Comparison of ENCODE assay signal across 18 mouse cellular contexts in the genomic region with DNA sequence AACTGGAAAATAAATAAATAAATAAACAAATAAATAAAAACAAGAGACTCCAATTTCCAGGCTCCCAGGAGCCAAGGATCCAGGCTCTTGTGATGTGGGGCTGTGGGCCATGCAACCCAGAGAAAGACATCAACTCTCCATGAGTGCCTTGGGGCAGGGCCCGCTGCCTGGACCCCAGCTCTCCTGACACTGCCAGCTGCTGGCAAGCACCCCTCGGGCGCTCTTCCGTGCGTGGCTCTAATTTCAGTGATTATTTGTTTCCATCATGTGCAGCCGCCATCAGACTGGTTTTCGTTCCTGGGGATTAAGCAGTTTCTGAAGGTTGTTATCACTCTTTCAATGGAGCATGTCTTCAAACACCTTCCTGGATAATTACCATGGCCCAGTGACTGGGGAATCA.
DNase-seq lines count a peak whose midpoint lies in the region; ATAC-seq and TF ChIP-seq lines count a peak whose summit lies in the region.
"Had no signal": no experiment of that assay in that cellular context is flagged by ENCODE, and none has a peak within 500 bp of the region (broad histone marks: within the 10 kb centered on the region; RNA-seq: fewer than 3 reads in every experiment).

No protein-coding gene starts in this region.

- ATAC-seq in hindbrain, embryonic 13.5 days (ENCODE audit: low FRiP score), result 0 out of 2 replicates have a peak, but pooled peaks have one; percentile 47
- no peak for ATAC-seq in hindbrain, postnatal 0 days
- ATAC-seq in kidney, embryonic 16.5 days (ENCODE audit: low FRiP score, low TSS enrichment), result peak; percentile 40; the same call in 1 of the 2 replicates
- peak; percentile 57; the same call in 1 of the 2 replicates for ATAC-seq in midbrain, embryonic 14.5 days (ENCODE audit: low FRiP score, low TSS enrichment)
- no peak for ATAC-seq in midbrain, embryonic 11.5 days (ENCODE audit: low FRiP score)
- ATAC-seq: forebrain, embryonic 13.5 days; forebrain, postnatal 0 days had no signal

- TF ChIP-seq CTCF in hindbrain, postnatal 0 days (IDR thresholded peaks at IDR 0.05; ENCODE audit: low read depth), result no peak
- no peak for TF ChIP-seq CTCF in brain, embryonic 14.5 days (IDR thresholded peaks at IDR 0.05; ENCODE audit: borderline replicate concordance, extremely low read depth, insufficient read depth, insufficient read length)

- no peak for DNase-seq in hindbrain, postnatal 0 days (ENCODE audit: low spot score)
- no peak for DNase-seq in kidney, adult 8-10 months
- peak; percentile 55 for DNase-seq in midbrain, embryonic 14.5 days
- DNase-seq in midbrain, embryonic 11.5 days (ENCODE audit: low spot score, missing footprints), result no peak
- DNase-seq in brain, embryonic 14.5 days (ENCODE audit: low read depth), result peak; percentile 67
- no peak for DNase-seq in gastrocnemius, postnatal 10 days
- DNase-seq: adrenal gland, adult 2 months; adrenal gland, postnatal 25 days; cerebellum, adult 8-10 months; cerebellum, postnatal 25 days; forebrain, postnatal 0 days; gastrocnemius, postnatal 25 days had no signal

- no peaks in the 10 kb centered on the region for H3K36me3 ChIP-seq in hindbrain, embryonic 13.5 days
- H3K36me3 ChIP-seq in hindbrain, postnatal 0 days (ENCODE audit: insufficient read depth, low read length), result no peaks in the 10 kb centered on the region
- H3K36me3 ChIP-seq in kidney, embryonic 16.5 days (ENCODE audit: insufficient read depth, low read length), result no peaks in the 10 kb centered on the region
- no peaks in the 10 kb centered on the region for H3K36me3 ChIP-seq in midbrain, embryonic 14.5 days (ENCODE audit: control insufficient read depth, insufficient read depth, low read length)
- no peaks in the 10 kb centered on the region for H3K36me3 ChIP-seq in midbrain, embryonic 11.5 days (ENCODE audit: control insufficient read depth, insufficient read depth, low read length)
- H3K36me3 ChIP-seq: embryonic facial prominence, embryonic 13.5 days; heart, embryonic 12.5 days; hindbrain, embryonic 15.5 days had no signal

- no peaks in the 10 kb centered on the region for H3K27me3 ChIP-seq in hindbrain, embryonic 13.5 days
- no peaks in the 10 kb centered on the region for H3K27me3 ChIP-seq in hindbrain, postnatal 0 days (ENCODE audit: insufficient read depth, low read length)
- no peaks in the 10 kb centered on the region for H3K27me3 ChIP-seq in kidney, embryonic 16.5 days (ENCODE audit: insufficient read depth, low read length)
- no peaks in the 10 kb centered on the region for H3K27me3 ChIP-seq in midbrain, embryonic 14.5 days (ENCODE audit: control insufficient read depth, insufficient read depth, low read length)
- no peaks in the 10 kb centered on the region for H3K27me3 ChIP-seq in midbrain, embryonic 11.5 days (ENCODE audit: control insufficient read depth, insufficient read depth, low read length)
- H3K27me3 ChIP-seq: embryonic facial prominence, embryonic 13.5 days; forebrain, embryonic 13.5 days; heart, embryonic 12.5 days; hindbrain, embryonic 15.5 days had no signal

- no peak for TF ChIP-seq POLR2A in brain, embryonic 14.5 days (IDR thresholded peaks at IDR 0.05; ENCODE audit: borderline replicate concordance, extremely low read depth, insufficient read depth, insufficient read length, poor library complexity, severe bottlenecking)

- H3K9ac ChIP-seq in hindbrain, embryonic 13.5 days, result no peak overlapping the region
- no peak overlapping the region for H3K9ac ChIP-seq in hindbrain, postnatal 0 days (replicated peaks; ENCODE audit: low read length)
- no peak overlapping the region for H3K9ac ChIP-seq in kidney, embryonic 16.5 days (replicated peaks; ENCODE audit: low read length)
- no peak overlapping the region for H3K9ac ChIP-seq in midbrain, embryonic 14.5 days (replicated peaks; ENCODE audit: low read length)
- no peak overlapping the region for H3K9ac ChIP-seq in midbrain, embryonic 11.5 days (ENCODE audit: low read length)
- H3K9ac ChIP-seq: embryonic facial prominence, embryonic 13.5 days; forebrain, embryonic 13.5 days; forebrain, postnatal 0 days; heart, embryonic 12.5 days; hindbrain, embryonic 15.5 days had no signal

- H3K4me1 ChIP-seq in hindbrain, embryonic 13.5 days (replicated peaks), result peaks cover 18% of the 10 kb centered on the region
- H3K4me1 ChIP-seq in hindbrain, postnatal 0 days (ENCODE audit: insufficient read depth, low read length), result 0 out of 2 replicates have a peak, but pooled peaks cover 3% of the 10 kb centered on the region
- peaks cover 19% of the 10 kb centered on the region for H3K4me1 ChIP-seq in kidney, embryonic 16.5 days (ENCODE audit: insufficient read depth, low read length)
- peaks cover 24% of the 10 kb centered on the region for H3K4me1 ChIP-seq in midbrain, embryonic 14.5 days (ENCODE audit: control insufficient read depth, insufficient read depth, low read length)
- H3K4me1 ChIP-seq in midbrain, embryonic 11.5 days (ENCODE audit: control insufficient read depth, insufficient read depth, low read length), result peaks cover 8% of the 10 kb centered on the region

- H3K9me3 ChIP-seq in hindbrain, embryonic 13.5 days, result no peaks in the 10 kb centered on the region
- H3K9me3 ChIP-seq in hindbrain, postnatal 0 days (ENCODE audit: low read length), result no peaks in the 10 kb centered on the region
- no peaks in the 10 kb centered on the region for H3K9me3 ChIP-seq in kidney, embryonic 16.5 days (ENCODE audit: low read length)
- H3K9me3 ChIP-seq in midbrain, embryonic 14.5 days (ENCODE audit: control insufficient read depth, low read length), result no peaks in the 10 kb centered on the region
- H3K9me3 ChIP-seq in midbrain, embryonic 11.5 days (ENCODE audit: control insufficient read depth, low read length), result no peaks in the 10 kb centered on the region
- H3K9me3 ChIP-seq: embryonic facial prominence, embryonic 13.5 days; forebrain, embryonic 13.5 days; heart, embryonic 12.5 days; hindbrain, embryonic 15.5 days had no signal

- no peak overlapping the region for H3K27ac ChIP-seq in hindbrain, embryonic 13.5 days
- no peak overlapping the region for H3K27ac ChIP-seq in hindbrain, postnatal 0 days
- no peak overlapping the region for H3K27ac ChIP-seq in kidney, embryonic 16.5 days (ENCODE audit: low read length)
- H3K27ac ChIP-seq in midbrain, embryonic 14.5 days (replicated peaks; ENCODE audit: low read depth, low read length), result 0 out of 2 replicates have a peak overlapping the region, but pooled peaks have one; percentile 26
- H3K27ac ChIP-seq in midbrain, embryonic 11.5 days (ENCODE audit: low read depth, low read length), result no peak overlapping the region
- H3K27ac ChIP-seq: embryonic facial prominence, embryonic 13.5 days; forebrain, embryonic 13.5 days; hindbrain, embryonic 15.5 days had no signal

- H3K4me2 ChIP-seq in hindbrain, embryonic 13.5 days, result no peak overlapping the region
- no peak overlapping the region for H3K4me2 ChIP-seq in hindbrain, postnatal 0 days (ENCODE audit: low read depth, low read length)
- H3K4me2 ChIP-seq in kidney, embryonic 16.5 days (replicated peaks; ENCODE audit: low read depth, low read length), result no peak overlapping the region
- H3K4me2 ChIP-seq in midbrain, embryonic 14.5 days (ENCODE audit: low read length), result no peak overlapping the region
- no peak overlapping the region for H3K4me2 ChIP-seq in midbrain, embryonic 11.5 days
- H3K4me2 ChIP-seq: embryonic facial prominence, embryonic 13.5 days; forebrain, embryonic 13.5 days; heart, embryonic 12.5 days; hindbrain, embryonic 15.5 days had no signal

- whole genome bisulfite sequencing in hindbrain, embryonic 13.5 days, result 55% methylated on average over 7 of the region's 7 CpGs
- WGBS in hindbrain, postnatal 0 days, result 48% methylated on average over 7 of the region's 7 CpGs
- 36% methylated on average over 7 of the region's 7 CpGs for WGBS in kidney, embryonic 16.5 days
- WGBS in midbrain, embryonic 14.5 days, result 23% methylated on average over 7 of the region's 7 CpGs
- WGBS in midbrain, embryonic 11.5 days, result 67% methylated on average over 7 of the region's 7 CpGs

- no peak overlapping the region for H3K4me3 ChIP-seq in hindbrain, embryonic 13.5 days
- no peak overlapping the region for H3K4me3 ChIP-seq in hindbrain, postnatal 0 days (ENCODE audit: low read length)
- no peak overlapping the region for H3K4me3 ChIP-seq in kidney, embryonic 16.5 days (ENCODE audit: low read length)
- no peak overlapping the region for H3K4me3 ChIP-seq in midbrain, embryonic 14.5 days (replicated peaks; ENCODE audit: low read depth, low read length)
- H3K4me3 ChIP-seq in midbrain, embryonic 11.5 days (ENCODE audit: low read depth, low read length), result no peak overlapping the region
- H3K4me3 ChIP-seq: embryonic facial prominence, embryonic 13.5 days; forebrain, embryonic 13.5 days; heart, embryonic 12.5 days; hindbrain, embryonic 15.5 days had no signal

Comparison
In these comparisons a context has a peak if more than half of its experiments do, and no peak if none do; other contexts are left out.
1. ATAC-seq: peak in hindbrain, embryonic 13.5 days (single experiment), kidney, embryonic 16.5 days (single experiment) and midbrain, embryonic 14.5 days (single experiment); none in hindbrain, postnatal 0 days (single experiment) and midbrain, embryonic 11.5 days (single experiment).
2. DNase-seq: peak in midbrain, embryonic 14.5 days (single experiment) and brain, embryonic 14.5 days (single experiment); none in hindbrain, postnatal 0 days (single experiment), kidney, adult 8-10 months (0 of 2), midbrain, embryonic 11.5 days (single experiment) and gastrocnemius, postnatal 10 days (single experiment).